Mouse (Mus musculus) cerebellum, adult 2 months (tissue): ENCODE results near the gene Fam117b.

ENCODE experiments used
- CTCF ChIP-seq: fragments of 200-500 bp; IDR thresholded peaks from 2 replicates; pipeline ENCODE4 v1.5.1; 2011; ENCODE audit warnings: low read depth, mild to moderate bottlenecking, control low read depth, low read length, moderate library complexity, borderline replicate concordance; ENCODE audit not compliant: insufficient read depth
- POLR2A ChIP-seq: fragments of 200-500 bp; IDR thresholded peaks from 2 replicates; pipeline ENCODE4 v1.6.1; 2011; ENCODE audit warnings: low read length, control low read depth, borderline replicate concordance; ENCODE audit not compliant: insufficient read depth

DNA sequence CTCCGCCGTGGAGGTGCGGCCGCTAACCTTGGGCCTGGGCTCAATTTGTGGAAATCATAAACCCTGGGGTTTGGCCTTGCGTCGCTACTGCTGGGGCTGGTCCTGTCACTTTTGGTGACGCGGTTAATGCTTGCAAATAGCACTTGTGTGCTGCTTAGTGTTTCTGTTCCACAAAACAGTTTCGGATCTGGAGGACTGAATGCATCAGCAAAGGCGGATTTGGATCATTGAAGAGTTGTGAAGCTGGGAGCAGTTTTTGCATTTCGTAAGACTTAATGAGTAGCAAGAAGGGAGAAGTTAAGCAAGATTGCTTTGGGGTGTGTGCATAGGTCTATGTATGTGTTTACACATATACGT is 1.0 kb downstream of the Fam117b start:
- no peak for TF ChIP-seq CTCF
- TF ChIP-seq POLR2A = no peak
